Mouse (Mus musculus) heart, adult 2 months (tissue): ENCODE data around the gene Kif19a.

Source experiments
- CTCF ChIP-seq: fragments of 200-600 bp; IDR thresholded peaks from 2 replicates; pipeline ENCODE4 v1.8.1; 2022; ENCODE audit warnings: antibody characterized with exemption, mild to moderate bottlenecking, moderate library complexity
- POLR2A ChIP-seq: fragments of 200-500 bp; IDR thresholded peaks from 2 replicates; pipeline ENCODE4 v1.6.1; 2011; ENCODE audit warnings: mild to moderate bottlenecking, low read depth, low read length, control low read depth; ENCODE audit not compliant: insufficient read depth

GRCm38 (mm10) chr11:114795231-114795746, 30.1 kb downstream of the Kif19a start:
- TF ChIP-seq CTCF, result peak; percentile 48
- TF ChIP-seq POLR2A, result no peak
